Mouse (Mus musculus) urinary bladder, postnatal 36 days (tissue): ENCODE data around the gene Rtbdn.

ENCODE experiments used
- DNase-seq, 2 experiments: peaks; one replicate each; pipeline ENCODE4 v3.0.0; 2022; ENCODE audit warnings: low spot score in 2 of 2, mixed read lengths in 1 of 2

The Rtbdn gene

GRCm38 (mm10) chr8:84921596-84921995 lies 25.2 kb upstream of the Rtbdn start:
- DNase-seq, result no peak

DNA sequence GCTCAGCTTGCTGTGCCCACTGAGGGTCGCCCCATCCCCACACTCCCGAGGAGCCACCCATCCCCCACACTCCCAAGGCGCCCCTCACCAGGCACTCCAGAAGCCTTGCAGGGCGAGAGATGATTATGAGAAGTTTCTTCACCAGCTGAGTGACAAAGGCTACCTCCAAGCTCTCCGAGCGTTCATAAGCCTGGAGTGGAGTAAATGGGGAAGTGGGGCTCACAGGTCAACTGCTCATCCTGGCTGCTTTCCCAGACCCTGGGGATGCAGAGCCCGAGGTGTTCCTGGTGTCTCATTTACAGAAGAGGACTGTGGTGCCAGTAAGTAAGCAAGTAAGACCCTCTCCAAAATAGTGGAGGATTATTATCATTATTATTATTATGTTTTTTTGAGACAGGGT lies 21.2 kb upstream of the Rtbdn start:
- DNase-seq, result no peak

GRCm38 (mm10) chr8:84927513-84927912 lies 19.3 kb upstream of the Rtbdn start:
- no peak for DNase-seq

DNA sequence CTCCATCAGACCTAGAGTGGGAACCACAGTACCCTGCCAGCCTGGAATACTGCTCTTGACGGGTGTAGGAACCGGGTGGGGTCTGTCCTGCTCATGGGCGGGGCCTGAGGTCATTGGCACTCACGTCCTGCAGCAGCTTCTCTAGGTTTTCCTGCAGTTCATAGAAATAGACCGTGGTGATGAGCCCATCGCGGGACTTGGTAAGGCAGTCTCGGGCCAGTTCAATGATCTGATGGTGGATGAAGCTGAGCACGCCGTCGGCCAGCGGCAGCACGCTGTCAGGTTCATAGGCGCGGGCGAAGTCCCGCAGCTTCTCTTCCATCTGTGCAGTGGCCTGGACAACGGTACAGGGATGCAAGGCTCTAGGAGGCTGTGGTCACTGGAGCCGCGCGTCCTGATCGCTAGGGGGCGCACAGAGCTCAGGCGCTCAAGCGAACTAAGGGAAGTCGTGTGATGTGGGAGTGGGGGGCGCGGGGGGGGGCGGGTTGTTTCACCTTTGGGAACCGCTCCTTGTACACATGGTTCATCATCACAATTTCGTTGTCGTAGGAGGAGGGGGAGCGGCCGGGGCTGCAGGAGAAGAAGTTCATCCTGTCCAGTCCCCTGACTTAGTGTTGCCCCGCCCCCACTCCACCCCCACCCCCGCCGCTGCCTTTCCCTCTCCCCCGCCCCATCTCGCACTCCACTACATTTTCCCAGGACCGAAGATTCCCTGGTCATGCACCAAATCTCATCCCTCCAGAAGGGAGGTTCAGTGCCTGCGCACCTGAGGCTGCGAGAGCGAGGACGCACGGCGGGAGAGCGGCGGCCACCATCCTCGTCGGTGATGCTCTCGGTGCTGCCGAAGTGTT lies 18.1 kb upstream of the Rtbdn start:
- peak; percentile 48 to 65 for DNase-seq

- no peak for DNase-seq
Observed at GRCm38 (mm10) chr8:84930582-84930981, 16.2 kb upstream of the Rtbdn start.

GRCm38 (mm10) chr8:84933767-84934559 lies 12.8 kb upstream of the Rtbdn start:
- DNase-seq, result no peak

- DNase-seq, result no peak
Observed at GRCm38 (mm10) chr8:84934860-84935259, 11.9 kb upstream of the Rtbdn start.

DNA sequence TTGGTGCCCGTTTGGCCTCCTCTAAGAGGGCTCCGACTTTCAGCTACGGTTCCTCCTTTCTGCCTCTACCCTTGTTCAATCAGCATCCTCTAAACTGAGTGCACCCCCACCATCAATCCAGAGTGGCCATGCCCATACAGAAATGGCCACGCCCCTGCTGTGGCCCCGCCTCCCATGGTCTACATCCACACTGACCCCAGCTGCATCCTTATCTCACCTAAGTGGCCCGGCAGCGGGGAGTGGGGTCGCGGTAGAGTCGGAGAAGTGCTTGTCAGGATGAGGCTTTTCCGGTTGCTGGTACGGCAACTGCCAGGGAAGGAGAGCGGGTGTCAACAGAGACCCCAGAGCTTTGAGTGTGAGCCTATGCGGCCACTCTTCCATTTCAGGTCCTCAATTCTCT lies 11.3 kb upstream of the Rtbdn start:
- no peak for DNase-seq

GRCm38 (mm10) chr8:84936041-84936961 lies 10.5 kb upstream of the Rtbdn start:
- DNase-seq, result no peak

GRCm38 (mm10) chr8:84936962-84937546 lies 9.7 kb upstream of the Rtbdn start, which contains the start of gene Mast1:
TSS of gene Mast1 (minus strand) at chr8:84937359.
- peak in 1 of 2 experiments; percentile 46 for DNase-seq

DNA sequence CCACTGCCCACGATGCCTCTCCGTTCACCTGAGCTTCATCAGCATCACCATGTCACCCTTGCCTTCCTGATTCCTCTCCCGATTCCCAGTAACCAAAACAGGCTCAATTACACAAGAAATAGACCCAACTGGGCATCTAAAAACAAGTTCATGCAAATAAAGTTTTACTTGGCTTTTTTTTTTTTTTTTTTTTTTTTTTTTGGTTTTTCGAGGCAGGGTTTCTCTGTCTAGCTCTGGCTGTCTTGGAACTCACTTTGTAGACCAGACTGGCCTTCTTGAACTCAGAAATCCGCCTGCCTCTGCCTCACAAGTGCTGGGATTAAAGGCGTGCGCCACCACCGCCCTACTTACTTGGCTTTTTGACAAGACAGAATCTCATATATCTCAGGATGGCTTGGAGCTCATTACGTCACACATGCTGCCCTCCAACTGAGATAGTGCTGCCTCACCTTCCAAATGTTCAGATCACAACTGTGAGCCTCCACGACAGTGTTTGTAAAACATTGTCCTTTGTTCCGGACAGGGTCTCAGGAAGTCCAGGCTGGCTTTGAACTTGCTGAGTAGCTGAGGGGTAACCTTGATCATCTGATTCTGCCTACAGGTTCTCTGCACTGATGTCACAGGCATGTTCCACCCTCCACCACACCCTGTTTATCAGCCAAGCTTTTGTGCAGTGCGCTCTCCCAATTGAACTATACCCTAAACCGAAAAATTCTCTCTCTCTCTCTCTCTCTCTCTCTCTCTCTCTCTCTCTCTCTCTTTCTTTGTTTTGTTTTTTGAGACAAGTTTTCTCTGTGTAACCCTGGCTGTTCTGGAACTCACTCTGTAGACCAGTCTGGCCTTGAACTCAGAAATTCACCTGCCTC lies 8.9 kb upstream of the Rtbdn start:
- DNase-seq, result no peak

DNA sequence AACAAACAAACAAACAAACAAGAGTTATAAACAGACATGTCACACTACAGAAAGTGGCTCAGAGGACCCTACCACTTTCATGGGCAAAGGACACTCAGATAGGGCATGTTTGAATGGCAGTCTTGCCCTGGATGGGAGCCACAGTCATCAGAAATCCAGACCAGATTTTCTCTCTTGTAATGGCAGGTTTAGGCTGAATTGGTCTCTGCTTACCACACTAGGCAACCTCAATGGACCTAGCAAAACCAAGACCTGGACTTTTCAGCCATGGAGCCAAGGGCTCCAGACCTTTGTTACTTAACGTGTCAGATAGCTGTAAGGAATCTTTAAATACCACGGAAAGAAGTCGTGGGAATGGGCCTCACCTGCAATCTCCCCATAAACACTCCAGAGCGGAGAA lies 3.1 kb upstream of the Rtbdn start:
- DNase-seq, result no peak

DNA sequence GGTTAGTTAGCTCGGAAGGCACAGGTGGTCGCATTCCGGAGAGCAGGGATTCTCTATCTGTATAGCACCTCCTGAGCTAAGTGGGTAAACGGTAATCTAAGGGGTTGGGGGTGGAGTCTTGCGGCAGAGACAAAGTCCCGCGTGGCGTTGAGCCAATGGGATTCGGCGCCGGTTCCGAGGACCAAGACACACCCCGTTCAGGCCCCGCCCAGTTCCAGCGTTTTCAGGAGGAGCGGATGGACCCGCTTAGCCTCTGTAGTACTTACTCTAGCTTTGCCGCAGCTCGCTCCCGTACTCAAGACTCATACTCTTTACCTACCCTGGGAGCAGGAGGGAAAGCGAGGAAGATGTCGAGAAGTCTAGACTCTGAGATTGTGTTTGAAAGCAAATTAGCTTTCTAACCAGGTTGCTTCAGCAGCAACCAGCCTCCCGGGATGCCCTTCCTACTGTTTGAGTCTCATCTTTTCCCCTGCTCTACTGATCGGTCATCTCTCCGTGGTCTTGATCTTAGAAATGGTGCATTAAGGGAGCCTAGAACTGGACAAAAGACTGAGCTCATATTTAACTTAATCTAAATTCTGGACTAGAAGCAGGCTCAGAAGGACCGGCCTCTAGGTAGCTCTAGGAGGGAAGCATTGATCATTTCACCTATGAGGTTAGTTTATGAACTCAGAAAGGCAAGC lies 2.2 kb upstream of the Rtbdn start:
- no peak for DNase-seq

DNA sequence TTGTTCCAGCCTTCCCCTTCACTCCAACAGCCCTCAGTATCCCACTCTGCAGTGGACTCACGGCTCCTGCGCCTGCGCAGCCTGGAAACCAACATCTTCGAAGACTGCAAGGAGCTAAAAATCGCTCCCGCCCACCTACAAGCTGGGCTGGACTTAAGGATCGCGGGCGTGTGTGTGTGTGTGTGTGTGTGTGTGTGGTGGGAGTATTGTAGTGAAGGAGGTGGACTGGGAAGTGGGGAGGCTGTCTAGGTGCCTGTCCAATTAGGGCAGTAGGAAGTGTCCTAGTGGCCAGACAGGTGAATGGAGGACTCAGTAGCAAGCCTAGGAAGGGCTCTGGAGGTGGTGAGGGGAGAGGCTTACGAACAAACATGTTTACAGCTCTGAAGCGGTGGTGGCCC lies 1.6 kb upstream of the Rtbdn start:
- no peak for DNase-seq

DNA sequence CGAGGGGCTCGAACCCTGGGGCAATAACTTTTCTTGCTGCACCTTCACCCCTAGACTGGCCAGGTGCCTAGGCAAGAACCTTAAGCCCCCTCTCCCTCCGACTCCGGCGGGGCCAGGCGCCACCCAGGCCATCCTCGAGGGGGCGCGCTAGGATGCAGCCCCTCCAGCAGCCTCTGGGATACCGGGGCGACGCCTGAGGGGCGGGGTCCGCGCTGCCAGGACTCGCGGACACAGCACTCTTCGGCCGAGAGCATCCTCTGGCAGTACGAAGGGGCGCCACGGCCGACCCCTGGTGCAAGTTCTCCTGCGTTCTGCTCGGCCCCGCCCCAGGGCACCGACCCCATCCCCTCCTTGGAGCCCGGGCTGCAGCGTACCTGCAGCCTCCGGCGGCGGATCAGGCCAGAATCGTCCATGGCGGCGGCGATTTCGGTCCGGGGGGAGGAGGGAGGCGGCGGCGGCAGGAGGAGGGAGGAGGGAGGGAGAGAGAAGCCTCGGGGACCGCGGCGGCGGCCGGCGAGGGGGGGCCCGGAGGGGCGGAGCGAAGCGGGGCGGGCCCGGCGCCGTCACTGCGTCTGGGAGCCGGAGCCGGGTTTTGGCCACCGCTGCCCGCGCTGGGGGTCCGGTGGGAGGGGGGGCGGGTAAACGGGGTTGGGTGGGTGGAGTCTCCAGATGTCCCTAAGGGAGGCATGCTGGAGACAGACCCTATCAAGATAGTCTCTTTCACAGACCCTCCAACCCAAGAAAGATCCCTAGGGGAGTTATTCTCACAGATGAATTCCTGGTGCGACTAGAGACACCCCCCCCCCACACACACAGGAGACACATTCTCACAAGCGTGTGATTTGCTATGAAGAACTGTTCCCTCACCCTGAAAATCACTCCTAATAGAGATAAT lies 911 bp upstream of the Rtbdn start:
- DNase-seq, result no peak

GRCm38 (mm10) chr8:84947241-84947545 lies 402 bp downstream of the Rtbdn start:
- peak in 1 of 2 experiments; percentile 41 for DNase-seq

DNA sequence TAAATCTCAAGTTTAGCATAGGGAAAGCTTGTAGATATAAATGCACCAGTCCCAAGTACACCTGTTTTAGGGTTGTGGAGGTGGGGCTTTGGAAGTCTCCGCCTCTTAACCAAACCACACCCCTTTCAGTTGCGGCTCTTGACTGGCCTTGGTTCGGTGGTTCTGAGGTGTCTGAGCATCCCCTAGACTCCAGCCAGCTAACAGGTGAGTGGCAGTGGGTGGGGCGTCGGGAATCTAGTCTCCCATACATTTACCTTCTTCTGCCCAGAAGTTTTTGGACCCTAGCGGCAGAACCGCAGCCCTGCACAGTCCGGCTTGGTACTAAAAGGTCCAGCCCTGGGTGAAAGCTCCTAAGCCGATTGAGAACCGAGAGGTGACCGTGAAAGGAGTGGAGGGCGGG lies 3.0 kb downstream of the Rtbdn start:
- DNase-seq, result no peak

DNA sequence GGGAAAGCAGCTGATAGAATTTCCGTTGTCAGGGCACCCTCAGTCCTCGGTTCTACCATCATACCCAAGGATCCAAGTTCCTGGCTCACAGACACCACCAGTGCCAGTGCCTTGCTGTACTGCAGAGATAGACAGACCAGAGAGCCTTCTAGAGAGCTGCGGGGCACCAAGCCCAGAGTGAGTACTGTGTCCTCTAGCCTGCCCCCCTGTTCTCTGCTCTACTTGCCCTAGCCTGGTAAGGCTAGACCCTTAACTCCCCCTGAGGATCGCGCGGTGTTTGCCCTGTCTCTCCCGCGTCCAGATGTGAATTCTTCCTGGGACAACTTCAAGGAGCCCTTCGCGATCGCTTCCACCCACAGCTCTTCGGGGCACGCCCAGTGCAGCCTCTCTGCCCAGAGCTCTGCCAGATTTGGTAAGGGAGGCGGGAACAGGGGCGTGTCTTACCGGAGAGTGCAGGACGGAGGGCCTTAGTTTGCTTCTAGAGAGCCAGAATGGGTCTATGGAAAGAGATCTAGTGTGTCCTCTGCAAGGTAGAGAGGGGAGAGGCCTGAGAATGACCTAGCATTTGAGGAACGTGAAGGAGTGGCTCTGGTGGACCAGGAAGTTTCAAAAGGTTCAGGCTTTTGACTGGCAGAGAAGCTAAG lies 5.9 kb downstream of the Rtbdn start:
- peak; percentile 52 to 72 for DNase-seq
